Mouse (Mus musculus) midbrain, embryonic 14.5 days (tissue): ENCODE data around the gene Pold4. TPM values are rescaled to one million over a fixed set of nuclear protein-coding genes. Genes with fewer than 3 reads are reported as not detected.

Source experiments
- ATAC-seq: fragments of 200-750 bp; cut with Nextera tagmentation; 2 replicates; pipeline ENCODE4 v1.8.0; 2017; ENCODE audit warnings: moderate number of reproducible peaks, moderate library complexity; ENCODE audit not compliant: low FRiP score, low TSS enrichment
- DNase-seq: peaks from one replicate; pipeline ENCODE4 v3.0.0-alpha.2; 2015
- H3K27ac ChIP-seq: fragments of 300-500 bp; sonication (generic); replicated peaks from 2 replicates; pipeline ENCODE4 v1.5.1; 2014; ENCODE audit warnings: mild to moderate bottlenecking, low read depth, low read length, moderate library complexity
- H3K27me3 ChIP-seq: fragments of 300-500 bp; sonication (generic); 2 replicates; pipeline ENCODE4 v1.6.1; 2014; ENCODE audit warnings: low read length, control low read depth, mixed read lengths; ENCODE audit not compliant: control insufficient read depth, insufficient read depth
- H3K36me3 ChIP-seq: fragments of 300-500 bp; sonication (generic); 2 replicates; pipeline ENCODE4 v1.6.1; 2014; ENCODE audit warnings: low read length, control low read depth; ENCODE audit not compliant: control insufficient read depth, insufficient read depth
- H3K4me1 ChIP-seq: fragments of 300-500 bp; sonication (generic); 2 replicates; pipeline ENCODE4 v1.6.1; 2014; ENCODE audit warnings: mild to moderate bottlenecking, antibody characterized with exemption, low read length, control low read depth; ENCODE audit not compliant: control insufficient read depth, insufficient read depth
- H3K4me2 ChIP-seq: fragments of 300-500 bp; sonication (generic); 2 replicates; pipeline ENCODE4 v1.6.1; 2014; ENCODE audit warnings: mild to moderate bottlenecking, low read length, moderate library complexity
- H3K4me3 ChIP-seq: fragments of 300-500 bp; sonication (generic); replicated peaks from 2 replicates; pipeline ENCODE4 v1.5.1; 2014; ENCODE audit warnings: low read depth, low read length
- H3K9ac ChIP-seq: fragments of 300-500 bp; sonication (generic); replicated peaks from 2 replicates; pipeline ENCODE4 v1.6.1; 2014; ENCODE audit warnings: mild to moderate bottlenecking, low read length, moderate library complexity
- H3K9me3 ChIP-seq: fragments of 300-500 bp; sonication (generic); 2 replicates; pipeline ENCODE4 v1.6.1; 2016; ENCODE audit warnings: low read length, control low read depth, mixed read lengths; ENCODE audit not compliant: control insufficient read depth
- WGBS: fragments of 180-500 bp; shearing (Covaris S2); extraction: QIAGEN DNeasy Blood & Tissue Kit; methylation state at CpG from one replicate; pipeline ENCODE4 v1.1.7; 2014; 5-methylcytosine and 5-hydroxymethylcytosine counted together
- polyA plus RNA-seq: library from polyadenylated mRNA; unstranded; fragments of >200 nt; fragmentation: Nextera tagmentation; extraction: Ambion mirVana; gene quantifications from 2 replicates; pipeline ENCODE4 v1.2.1, GENCODE M21; 2014

Pold4 gene
- polyA plus RNA-seq, 1 experiment from 2014 or later, result 18.5 TPM

GRCm38 (mm10) chr19:4264171-4264780 lies 32.6 kb downstream of the Pold4 start:
- Histone ChIP-seq H3K4me2 (no peak overlapping the region), H3K4me3 (no peak overlapping the region), H3K27ac (no peak overlapping the region), H3K9ac (no peak overlapping the region), H3K27me3 (peaks cover 6% of the 10 kb centered on the region; the same call in 1 of the 2 replicates), H3K9me3 (no peaks in the 10 kb centered on the region), H3K4me1 (peaks cover 5% of the 10 kb centered on the region; the same call in 1 of the 2 replicates), H3K36me3 (no peaks in the 10 kb centered on the region)
- 94% methylated on average over 6 of the region's 6 CpGs for WGBS
- ATAC-seq (no peak), DNase-seq (no peak)

GRCm38 (mm10) chr19:4265956-4266355 lies 34.3 kb downstream of the Pold4 start:
- Histone ChIP-seq H3K9ac (no peak overlapping the region), H3K4me1 (peaks cover 5% of the 10 kb centered on the region; the same call in 1 of the 2 replicates), H3K4me3 (no peak overlapping the region), H3K9me3 (no peaks in the 10 kb centered on the region), H3K27ac (no peak overlapping the region), H3K4me2 (no peak overlapping the region), H3K27me3 (peaks cover 6% of the 10 kb centered on the region; the same call in 1 of the 2 replicates), H3K36me3 (peaks cover 3% of the 10 kb centered on the region; the same call in 1 of the 2 replicates)
- WGBS, result 63% methylated on average over 4 of the region's 4 CpGs
- DNase-seq (peak; percentile 18), ATAC-seq (no peak)

GRCm38 (mm10) chr19:4268566-4269361 lies 37.1 kb downstream of the Pold4 start, which contains the start of gene Ssh3:
Gene Ssh3 (minus strand): TSS chr19:4269180.
- peak; percentile 34 for DNase-seq
- Histone ChIP-seq H3K4me3 (peak within 1 kb of the TSS; percentile 17), H3K4me1 (peaks cover 5% of the 10 kb centered on the region; the same call in 1 of the 2 replicates), H3K9ac (peak within 1 kb of the TSS; percentile 23; the same call in 1 of the 2 replicates), H3K9me3 (no peaks in the 10 kb centered on the region), H3K4me2 (peak within 1 kb of the TSS; percentile 47), H3K27me3 (peaks cover 6% of the 10 kb centered on the region; the same call in 1 of the 2 replicates), H3K36me3 (peaks cover 15% of the 10 kb centered on the region), H3K27ac (no peak within 1 kb of the TSS)
- no peak for ATAC-seq
- 8% methylated on average over 46 of the region's 46 CpGs for WGBS

- Histone ChIP-seq H3K4me1 (peaks cover 5% of the 10 kb centered on the region; the same call in 1 of the 2 replicates), H3K9ac (no peak overlapping the region), H3K27me3 (peaks cover 6% of the 10 kb centered on the region; the same call in 1 of the 2 replicates), H3K27ac (no peak overlapping the region), H3K36me3 (peaks cover 15% of the 10 kb centered on the region), H3K4me3 (no peak overlapping the region), H3K4me2 (no peak overlapping the region), H3K9me3 (no peaks in the 10 kb centered on the region)
- ATAC-seq (no peak), DNase-seq (no peak)
- 74% methylated on average over 6 of the region's 6 CpGs for WGBS
Measured at GRCm38 (mm10) chr19:4270187-4270586, 38.5 kb downstream of the Pold4 start.

GRCm38 (mm10) chr19:4270972-4271371 lies 39.3 kb downstream of the Pold4 start:
- H3K4me3 ChIP-seq, result no peak overlapping the region
- H3K4me1 ChIP-seq, result peaks cover 5% of the 10 kb centered on the region; the same call in 1 of the 2 replicates
- H3K9me3 ChIP-seq, result no peaks in the 10 kb centered on the region; the same call in 1 of the 2 replicates
- ATAC-seq (no peak), DNase-seq (no peak)
- no peak overlapping the region for H3K4me2 ChIP-seq
- no peak overlapping the region for H3K9ac ChIP-seq
- WGBS, result 94% methylated on average over 11 of the region's 11 CpGs
- H3K27me3 ChIP-seq, result peaks cover 6% of the 10 kb centered on the region; the same call in 1 of the 2 replicates
- peaks cover 15% of the 10 kb centered on the region for H3K36me3 ChIP-seq
- H3K27ac ChIP-seq, result no peak overlapping the region

- Histone ChIP-seq H3K36me3 (peaks cover 3% of the 10 kb centered on the region; the same call in 1 of the 2 replicates), H3K9me3 (no peaks in the 10 kb centered on the region; the same call in 1 of the 2 replicates), H3K9ac (no peak overlapping the region), H3K27ac (no peak overlapping the region), H3K4me3 (no peak overlapping the region), H3K27me3 (no peaks in the 10 kb centered on the region), H3K4me2 (no peak overlapping the region), H3K4me1 (peaks cover 8% of the 10 kb centered on the region)
- WGBS, result 100% methylated on average over 1 of the region's 1 CpGs
- no peak for ATAC-seq
- no peak for DNase-seq
Measured at GRCm38 (mm10) chr19:4279487-4279886, 47.8 kb downstream of the Pold4 start.

- ATAC-seq (no peak), DNase-seq (no peak)
- Histone ChIP-seq H3K9me3 (no peaks in the 10 kb centered on the region; the same call in 1 of the 2 replicates), H3K4me2 (no peak overlapping the region), H3K4me1 (peaks cover 8% of the 10 kb centered on the region), H3K27ac (no peak overlapping the region), H3K9ac (no peak overlapping the region), H3K4me3 (no peak overlapping the region), H3K36me3 (peaks cover 7% of the 10 kb centered on the region), H3K27me3 (no peaks in the 10 kb centered on the region)
- 96% methylated on average over 9 of the region's 9 CpGs for WGBS
Measured at GRCm38 (mm10) chr19:4280425-4280824, 48.7 kb downstream of the Pold4 start.

- H3K9me3 ChIP-seq, result no peaks in the 10 kb centered on the region
- no peaks in the 10 kb centered on the region for H3K27me3 ChIP-seq
- peak within 1 kb of the TSS; percentile 79 for H3K9ac ChIP-seq
- peak; percentile 91 for DNase-seq
- H3K36me3 ChIP-seq, result peaks cover 33% of the 10 kb centered on the region
- under 1% methylated on average over 49 of the region's 50 CpGs for WGBS
- H3K4me1 ChIP-seq, result peaks cover 8% of the 10 kb centered on the region
- peak within 1 kb of the TSS; percentile 70 for H3K4me2 ChIP-seq
- ATAC-seq, result peak; percentile 93
- H3K4me3 ChIP-seq, result peak within 1 kb of the TSS; percentile 56
- peak within 1 kb of the TSS; percentile 68 for H3K27ac ChIP-seq
Measured at GRCm38 (mm10) chr19:4282898-4283553, 51.3 kb downstream of the Pold4 start, which contains the start of gene Ankrd13d. Gene Ankrd13d (minus strand): TSS chr19:4283137.
